Mouse (Mus musculus) bone marrow, adult 2 months (tissue): ENCODE results near the gene Bcas3.

Source experiments
- CTCF ChIP-seq: fragments of 200-500 bp; IDR thresholded peaks from 2 replicates; pipeline ENCODE4 v1.5.1; 2011; ENCODE audit warnings: low read length, control low read depth; ENCODE audit not compliant: control insufficient read depth, insufficient read depth
- POLR2A ChIP-seq: fragments of 200-500 bp; IDR thresholded peaks from 2 replicates; pipeline ENCODE4 v1.6.1; 2011; ENCODE audit warnings: low read depth, mild to moderate bottlenecking, control low read depth, low read length, borderline replicate concordance; ENCODE audit not compliant: control insufficient read depth

- TF ChIP-seq POLR2A (no peak), CTCF (no peak)
Measured at GRCm38 (mm10) chr11:85719766-85720165, 366.8 kb downstream of the Bcas3 start.
